Mouse (Mus musculus) limb, embryonic 10.5 days (tissue): ENCODE data around the gene Sez6l. TPM values are rescaled to one million over a fixed set of nuclear protein-coding genes. Genes with fewer than 3 reads are reported as not detected.

Experiments
- DNase-seq: peaks from one replicate; pipeline ENCODE4 v3.0.0-alpha.2; 2017; ENCODE audit warnings: low spot score
- H3K27ac ChIP-seq: fragments of 300-500 bp; sonication (generic); 2 replicates; pipeline ENCODE4 v1.5.1; 2016; ENCODE audit warnings: mild to moderate bottlenecking
- H3K27me3 ChIP-seq: fragments of 300-500 bp; sonication (generic); 2 replicates; pipeline ENCODE4 v1.6.1; 2016; ENCODE audit warnings: low read depth, mild to moderate bottlenecking; ENCODE audit not compliant: poor library complexity, severe bottlenecking
- H3K36me3 ChIP-seq: fragments of 300-500 bp; sonication (generic); 2 replicates; pipeline ENCODE4 v1.6.1; 2016; ENCODE audit warnings: mild to moderate bottlenecking, moderate library complexity
- H3K4me1 ChIP-seq: fragments of 300-500 bp; sonication (generic); 2 replicates; pipeline ENCODE4 v1.6.1; 2016
- H3K4me3 ChIP-seq: fragments of 300-500 bp; sonication (generic); 2 replicates; pipeline ENCODE4 v1.5.1; 2016; ENCODE audit warnings: mild to moderate bottlenecking, moderate library complexity
- H3K9me3 ChIP-seq: fragments of 300-500 bp; sonication (generic); replicated peaks from 2 replicates; pipeline ENCODE4 v1.6.1; 2016; ENCODE audit warnings: mild to moderate bottlenecking
- WGBS: fragments of 180-500 bp; shearing (Covaris S2); methylation state at CpG from one replicate; pipeline ENCODE4 v1.1.7; 2016; 5-methylcytosine and 5-hydroxymethylcytosine counted together
- polyA plus RNA-seq: library from polyadenylated mRNA; unstranded; fragments of >200 nt; fragmentation: Nextera tagmentation; extraction: Ambion mirVana; gene quantifications from 2 replicates; pipeline ENCODE4 v1.2.1, GENCODE M21; 2016

Gene Sez6l
- polyA plus RNA-seq, result 0.09 and 0.16 TPM in 2 replicates

DNA sequence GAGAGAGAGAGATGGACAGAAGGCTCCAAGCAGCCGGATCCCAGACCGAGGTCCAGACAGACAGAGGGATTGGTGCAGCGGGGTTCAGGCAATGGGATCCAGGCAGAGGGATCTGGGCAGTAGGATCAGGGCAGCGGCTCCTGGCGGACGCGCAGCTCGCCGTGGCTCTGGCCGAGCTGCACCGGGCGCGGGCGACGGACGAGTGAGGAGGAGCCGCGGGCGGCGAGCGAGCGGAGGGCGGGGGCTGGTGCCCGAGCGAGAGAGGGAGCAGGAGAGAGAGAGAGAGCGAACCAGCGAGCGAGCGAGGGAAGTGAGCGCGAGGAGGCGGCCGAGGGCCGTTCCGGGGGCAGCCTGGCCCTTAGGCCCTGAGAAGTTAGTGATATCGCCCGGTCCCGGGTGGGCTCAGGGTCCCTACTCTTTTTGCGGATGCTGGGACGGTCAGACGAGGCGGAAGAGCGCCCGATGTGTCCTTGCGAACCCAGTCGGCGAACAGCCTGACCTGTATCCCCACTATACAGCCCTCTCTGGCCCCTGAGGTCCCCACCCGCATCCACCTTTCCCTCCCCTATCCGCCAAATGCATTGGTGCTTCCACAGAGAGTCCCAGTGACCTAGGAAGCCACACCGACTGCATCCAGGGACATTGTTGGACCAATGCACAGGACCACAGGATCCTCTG is at the start of gene Sez6l:
Gene Sez6l, minus strand, starts transcription at position 193 of the 678 bp plus-strand sequence.
- Histone ChIP-seq H3K27me3 (peaks cover 91% of the 10 kb centered on the region), H3K9me3 (no peaks in the 10 kb centered on the region), H3K4me3 (peak within 1 kb of the TSS; percentile 44), H3K27ac (peak within 1 kb of the TSS; percentile 47; the same call in 1 of the 2 replicates), H3K36me3 (no peaks in the 10 kb centered on the region), H3K4me1 (peaks cover 19% of the 10 kb centered on the region)
- under 1% methylated on average over 50 of the region's 50 CpGs for WGBS
- DNase-seq, result peak; percentile 66

DNA sequence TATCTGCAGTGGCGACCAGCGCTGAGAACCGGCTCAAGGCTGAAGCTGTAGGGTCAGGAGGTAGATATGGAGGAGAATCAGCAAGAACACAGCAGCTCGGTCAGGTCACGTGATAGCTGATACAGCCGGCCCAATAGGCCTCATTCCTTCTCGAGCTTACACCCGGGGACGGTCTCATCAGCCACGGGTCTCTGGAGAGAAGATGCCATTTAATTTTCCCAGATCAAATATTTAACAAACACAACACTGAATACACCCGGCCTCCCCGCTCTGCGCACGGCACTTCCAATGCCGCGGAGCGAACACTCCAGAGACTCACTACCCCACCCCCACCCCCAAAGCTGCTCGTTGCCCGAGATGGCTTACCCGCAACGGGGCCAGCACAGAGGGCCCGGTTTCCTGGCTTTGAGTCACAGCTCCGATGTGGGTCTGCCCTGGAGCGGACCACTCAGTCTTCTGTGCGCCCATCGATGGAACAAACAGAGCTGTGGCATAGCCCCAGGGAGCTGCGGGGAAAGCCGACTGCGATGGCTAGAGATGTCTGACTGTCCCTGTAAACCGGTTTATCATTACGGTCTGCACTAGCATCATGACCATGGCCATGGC is 48.7 kb upstream of the Sez6l start:
- Histone ChIP-seq H3K36me3 (no peaks in the 10 kb centered on the region), H3K4me3 (peak overlapping the region; percentile 37), H3K27me3 (peaks cover 12% of the 10 kb centered on the region; the same call in 1 of the 2 replicates), H3K27ac (0 out of 2 replicates have a peak overlapping the region, but pooled peaks have one; percentile 15), H3K9me3 (no peaks in the 10 kb centered on the region), H3K4me1 (peaks cover 33% of the 10 kb centered on the region)
- DNase-seq, result peak; percentile 35
- WGBS, result 45% methylated on average over 31 of the region's 31 CpGs

GRCm38 (mm10) chr5:112622946-112623345 is 46.0 kb upstream of the Sez6l start:
- peaks cover 18% of the 10 kb centered on the region for H3K4me1 ChIP-seq
- DNase-seq, result no peak
- H3K27ac ChIP-seq, result no peak overlapping the region; the same call in 1 of the 2 replicates
- H3K27me3 ChIP-seq, result peaks cover 12% of the 10 kb centered on the region; the same call in 1 of the 2 replicates
- H3K36me3 ChIP-seq, result no peaks in the 10 kb centered on the region
- no peaks in the 10 kb centered on the region for H3K9me3 ChIP-seq
- 50% methylated on average over 2 of the region's 2 CpGs for WGBS
- H3K4me3 ChIP-seq, result no peak overlapping the region

- H3K27me3 ChIP-seq, result peaks cover 4% of the 10 kb centered on the region; the same call in 1 of the 2 replicates
- no peaks in the 10 kb centered on the region for H3K9me3 ChIP-seq
- 52% methylated on average over 3 of the region's 3 CpGs for WGBS
- H3K4me3 ChIP-seq, result no peak overlapping the region
- peaks cover 8% of the 10 kb centered on the region for H3K4me1 ChIP-seq
- DNase-seq, result no peak
- no peak overlapping the region for H3K27ac ChIP-seq
- H3K36me3 ChIP-seq, result no peaks in the 10 kb centered on the region
Measured at GRCm38 (mm10) chr5:112620256-112620655, 43.3 kb upstream of the Sez6l start.

DNA sequence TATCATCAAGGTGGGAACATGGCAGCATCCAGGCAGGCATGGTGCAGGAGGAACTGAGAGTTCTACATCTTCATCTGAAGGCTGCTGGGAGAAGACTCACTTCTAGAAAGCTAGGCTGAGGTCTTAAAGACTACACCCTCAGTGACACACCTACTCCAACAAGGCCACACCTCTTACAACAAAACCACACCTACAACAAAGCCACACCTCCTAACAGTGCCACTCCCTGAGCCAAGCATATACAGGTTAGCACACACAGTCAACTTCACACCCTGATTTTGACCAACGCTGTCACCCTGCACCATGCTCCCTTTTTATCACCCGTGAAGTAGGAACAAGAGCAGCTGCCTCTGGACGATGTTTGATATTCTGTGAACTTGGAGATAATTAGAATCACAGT is 42.4 kb upstream of the Sez6l start:
- no peaks in the 10 kb centered on the region for H3K9me3 ChIP-seq
- no peaks in the 10 kb centered on the region for H3K36me3 ChIP-seq
- peaks cover 8% of the 10 kb centered on the region for H3K4me1 ChIP-seq
- no peak for DNase-seq
- 79% methylated on average over 3 of the region's 3 CpGs for WGBS
- no peak overlapping the region for H3K27ac ChIP-seq
- H3K27me3 ChIP-seq, result peaks cover 4% of the 10 kb centered on the region; the same call in 1 of the 2 replicates
- no peak overlapping the region for H3K4me3 ChIP-seq

DNA sequence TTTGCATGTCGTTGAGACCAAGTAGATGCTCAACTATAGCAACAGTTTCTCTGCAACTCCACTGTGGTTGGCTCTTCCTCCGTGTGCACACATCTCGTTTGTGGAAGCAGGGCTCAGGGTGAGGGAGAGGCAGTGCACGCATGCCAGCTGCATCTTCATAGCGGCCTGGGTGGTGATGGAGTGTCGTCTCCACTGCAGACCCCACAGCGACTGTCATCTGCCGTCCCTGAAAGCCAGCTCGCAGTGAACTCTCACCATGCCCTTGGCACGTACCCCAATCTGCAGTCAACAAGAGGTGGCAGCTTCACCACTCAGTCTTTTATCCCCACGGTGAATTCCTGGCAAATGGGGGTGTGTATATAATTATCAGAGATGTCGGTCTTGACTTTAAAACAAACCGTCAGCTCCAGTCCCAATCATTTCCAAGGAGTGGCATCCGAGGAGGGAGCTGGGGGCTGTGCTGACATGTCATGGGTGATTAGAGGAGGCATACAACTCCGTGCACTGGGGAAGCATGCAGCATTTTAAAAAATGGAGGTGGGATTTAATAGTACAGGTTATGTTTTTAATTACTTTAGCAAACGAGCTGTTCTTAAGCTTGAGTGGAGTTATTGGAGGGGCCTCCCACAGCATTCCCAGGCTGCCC is 40.7 kb upstream of the Sez6l start:
- WGBS, result 82% methylated on average over 16 of the region's 16 CpGs
- H3K9me3 ChIP-seq, result no peaks in the 10 kb centered on the region
- no peaks in the 10 kb centered on the region for H3K36me3 ChIP-seq

GRCm38 (mm10) chr5:112615946-112616617 is 39.1 kb upstream of the Sez6l start:
- no peaks in the 10 kb centered on the region for H3K9me3 ChIP-seq
- no peaks in the 10 kb centered on the region for H3K36me3 ChIP-seq
- no peak overlapping the region for H3K4me3 ChIP-seq
- 0 out of 2 replicates have a peak, but pooled peaks cover 4% of the 10 kb centered on the region for H3K4me1 ChIP-seq
- no peak overlapping the region for H3K27ac ChIP-seq
- H3K27me3 ChIP-seq, result no peaks in the 10 kb centered on the region
- 94% methylated on average over 7 of the region's 7 CpGs for WGBS
- DNase-seq, result no peak

More for the DNA sequence above, 40.7 kb upstream of the Sez6l start:
- no peak for DNase-seq
- no peak overlapping the region for H3K4me3 ChIP-seq
- H3K4me1 ChIP-seq, result peaks cover 4% of the 10 kb centered on the region; the same call in 1 of the 2 replicates
- peaks cover 4% of the 10 kb centered on the region; the same call in 1 of the 2 replicates for H3K27me3 ChIP-seq
- H3K27ac ChIP-seq, result no peak overlapping the region

- Histone ChIP-seq H3K27ac (no peak overlapping the region), H3K4me3 (no peak overlapping the region), H3K36me3 (no peaks in the 10 kb centered on the region), H3K9me3 (no peaks in the 10 kb centered on the region), H3K4me1 (peaks cover 23% of the 10 kb centered on the region), H3K27me3 (no peaks in the 10 kb centered on the region)
- DNase-seq, result no peak
- 49% methylated on average over 9 of the region's 9 CpGs for WGBS
Measured at GRCm38 (mm10) chr5:112607867-112608516, 31.0 kb upstream of the Sez6l start.

DNA sequence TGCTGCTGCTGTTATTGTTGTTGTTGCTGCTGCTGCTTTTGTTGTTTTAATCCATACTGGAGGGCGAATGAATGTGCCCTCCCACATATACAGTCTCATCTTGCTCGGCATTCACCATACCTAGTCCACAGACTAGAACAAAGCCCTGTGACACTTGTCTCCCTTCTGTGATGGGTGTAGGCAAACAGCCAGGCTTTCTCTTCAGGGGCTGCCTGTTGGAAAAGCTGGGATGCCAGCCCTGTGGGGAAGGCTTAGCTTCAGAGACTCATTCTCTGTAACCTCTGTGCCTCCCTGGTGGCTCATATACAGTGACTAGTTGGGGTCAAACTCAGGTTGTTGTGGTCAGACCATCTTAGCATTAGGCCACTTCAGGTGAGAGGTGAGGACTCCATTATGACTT is 30.1 kb upstream of the Sez6l start:
- Histone ChIP-seq H3K36me3 (no peaks in the 10 kb centered on the region), H3K4me1 (peaks cover 23% of the 10 kb centered on the region), H3K4me3 (no peak overlapping the region), H3K9me3 (no peaks in the 10 kb centered on the region), H3K27me3 (no peaks in the 10 kb centered on the region), H3K27ac (no peak overlapping the region)
- no peak for DNase-seq
- WGBS, result 77% methylated on average over 2 of the region's 2 CpGs

DNA sequence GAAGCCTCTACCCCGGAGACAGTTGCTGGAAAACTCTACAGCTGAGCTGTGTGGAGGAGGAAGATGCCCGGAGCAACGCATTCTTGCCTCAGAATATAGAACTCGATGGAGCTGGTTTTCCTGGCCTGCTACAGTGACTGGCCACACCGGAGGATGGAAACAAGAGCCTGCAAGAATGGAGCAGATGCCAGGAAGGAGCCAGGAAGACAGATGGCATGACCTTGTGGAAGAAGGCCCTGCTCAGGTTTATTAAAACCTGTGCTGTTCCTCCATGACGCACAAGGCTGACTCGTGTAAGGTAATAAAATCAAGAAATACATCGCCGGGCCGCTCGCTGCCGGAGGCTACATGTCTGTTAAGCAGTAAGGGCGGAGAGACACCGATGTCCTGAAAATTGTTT is 28.4 kb upstream of the Sez6l start:
- peak overlapping the region; percentile 25; the same call in 1 of the 2 replicates for H3K27ac ChIP-seq
- WGBS, result 81% methylated on average over 14 of the region's 14 CpGs
- no peaks in the 10 kb centered on the region for H3K36me3 ChIP-seq
- no peak overlapping the region for H3K4me3 ChIP-seq
- DNase-seq, result no peak
- H3K9me3 ChIP-seq, result no peaks in the 10 kb centered on the region
- peaks cover 24% of the 10 kb centered on the region for H3K4me1 ChIP-seq
- no peaks in the 10 kb centered on the region for H3K27me3 ChIP-seq

DNA sequence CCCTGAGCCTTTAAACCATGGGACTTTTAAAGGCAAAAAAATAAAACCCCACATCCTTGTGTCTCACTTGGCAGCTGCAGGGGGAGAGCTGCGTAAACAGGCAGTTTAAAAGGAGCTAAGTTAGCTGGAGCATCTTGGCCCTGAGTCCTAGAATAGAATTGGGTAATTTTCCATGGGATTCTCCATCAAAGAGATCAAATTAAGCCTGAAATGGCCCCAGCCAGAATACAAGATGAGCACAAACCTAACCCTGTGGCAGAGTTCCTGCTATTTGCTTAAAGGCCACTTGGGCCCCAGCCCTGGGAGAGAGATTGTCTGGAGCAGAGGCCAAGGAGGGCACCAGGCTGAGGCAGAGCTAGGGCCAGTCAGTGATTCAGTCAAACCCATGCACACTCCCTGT is 27.3 kb upstream of the Sez6l start:
- no peaks in the 10 kb centered on the region for H3K36me3 ChIP-seq
- WGBS, result 89% methylated on average over 1 of the region's 1 CpGs
- no peak for DNase-seq
- no peak overlapping the region for H3K4me3 ChIP-seq
- no peak overlapping the region for H3K27ac ChIP-seq
- no peaks in the 10 kb centered on the region for H3K27me3 ChIP-seq
- no peaks in the 10 kb centered on the region for H3K9me3 ChIP-seq
- H3K4me1 ChIP-seq, result peaks cover 28% of the 10 kb centered on the region

GRCm38 (mm10) chr5:112603594-112603993 is 26.6 kb upstream of the Sez6l start:
- DNase-seq, result no peak
- Histone ChIP-seq H3K36me3 (no peaks in the 10 kb centered on the region), H3K9me3 (no peaks in the 10 kb centered on the region), H3K4me3 (no peak overlapping the region), H3K4me1 (peaks cover 28% of the 10 kb centered on the region), H3K27me3 (no peaks in the 10 kb centered on the region), H3K27ac (no peak overlapping the region)
- WGBS, result 11% methylated on average over 3 of the region's 3 CpGs
